Mouse (Mus musculus) c-Kit-negative CD71-positive TER-119-positive erythroid progenitor cells, embryonic 14.5 days (primary cell): Measurements from ENCODE around the gene Lgals4.

ENCODE experiments used
- DNase-seq: peaks from one replicate; pipeline ENCODE4 v3.0.0-alpha.2; 2013; ENCODE audit warnings: low read depth, low spot score

The Lgals4 gene

DNA sequence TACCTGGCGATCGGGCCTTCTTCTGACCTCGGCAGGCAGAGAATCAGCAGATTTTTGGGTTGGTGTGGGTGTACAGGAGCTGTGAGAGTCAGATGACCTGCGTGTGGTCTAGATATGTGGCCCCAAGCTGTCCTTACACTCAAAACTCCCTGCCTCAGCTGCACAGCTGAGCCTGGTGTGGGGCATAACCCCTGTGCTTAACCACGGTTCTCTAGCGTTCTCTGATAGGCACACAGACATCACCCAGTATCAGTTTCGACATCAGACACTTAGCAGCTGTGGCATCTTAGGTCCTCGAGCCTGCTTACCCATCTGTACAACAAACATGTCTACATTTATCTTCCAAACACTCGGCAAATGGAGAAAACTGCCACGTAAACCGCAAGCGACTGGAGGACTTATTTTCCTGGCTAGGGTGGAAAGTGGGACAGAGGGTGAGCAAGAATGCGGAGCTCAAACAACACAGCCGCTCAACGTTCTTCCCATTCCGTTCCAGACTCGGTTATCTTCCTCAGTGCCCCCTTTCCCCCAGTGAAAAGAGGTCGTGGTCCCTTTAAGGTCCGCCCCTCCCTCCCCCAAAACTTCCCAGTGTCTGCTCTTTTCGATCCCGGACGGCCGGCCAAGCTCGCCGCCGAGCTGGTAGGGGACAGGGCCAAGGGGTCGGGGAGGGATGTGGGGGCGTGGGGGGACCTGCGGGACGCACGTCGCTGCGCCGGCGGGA is 25.3 kb upstream of the Lgals4 start, which contains the start of gene Hnrnpl:
TSS of gene Hnrnpl (plus strand) at position 321 of the 721 bp plus-strand sequence.
- peak; percentile 25 for DNase-seq

DNA sequence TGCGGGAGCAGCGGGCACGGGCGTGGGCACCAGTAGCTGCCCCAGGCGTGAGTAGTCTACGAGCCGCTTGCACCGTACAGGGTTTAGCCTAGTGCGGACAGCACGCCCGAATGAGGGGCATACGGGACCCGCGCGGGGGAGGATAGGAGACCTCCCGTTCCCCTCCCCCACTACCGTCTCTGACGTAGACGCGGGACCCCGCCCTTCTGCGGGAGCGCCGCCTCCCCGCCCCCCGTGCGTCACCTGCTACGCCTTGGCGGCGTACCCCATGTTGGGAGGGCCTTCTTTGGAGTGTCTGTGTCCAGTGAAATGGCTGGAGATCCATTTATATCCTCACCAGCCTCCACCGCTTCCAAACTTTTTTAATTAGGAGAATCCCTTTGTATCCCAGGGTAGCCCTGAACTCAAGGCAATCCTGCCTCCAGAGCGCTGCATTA is 24.7 kb upstream of the Lgals4 start:
- DNase-seq = peak; percentile 65

GRCm38 (mm10) chr7:28809401-28810089 is 24.1 kb upstream of the Lgals4 start:
- peak; percentile 52 for DNase-seq

- peak; percentile 99 for DNase-seq
Measured at GRCm38 (mm10) chr7:28810107-28811066, 23.3 kb upstream of the Lgals4 start.

GRCm38 (mm10) chr7:28811228-28811627 is 22.4 kb upstream of the Lgals4 start:
- DNase-seq = peak; percentile 77

- no peak for DNase-seq
Measured at GRCm38 (mm10) chr7:28811640-28812275, 21.9 kb upstream of the Lgals4 start.

- no peak for DNase-seq
Measured at GRCm38 (mm10) chr7:28812436-28812835, 21.2 kb upstream of the Lgals4 start.

- DNase-seq = no peak
Measured at GRCm38 (mm10) chr7:28812949-28813348, 20.7 kb upstream of the Lgals4 start.

- DNase-seq = no peak
Measured at GRCm38 (mm10) chr7:28814306-28815034, 19.2 kb upstream of the Lgals4 start.

GRCm38 (mm10) chr7:28815230-28815629 is 18.4 kb upstream of the Lgals4 start:
- DNase-seq = no peak

DNA sequence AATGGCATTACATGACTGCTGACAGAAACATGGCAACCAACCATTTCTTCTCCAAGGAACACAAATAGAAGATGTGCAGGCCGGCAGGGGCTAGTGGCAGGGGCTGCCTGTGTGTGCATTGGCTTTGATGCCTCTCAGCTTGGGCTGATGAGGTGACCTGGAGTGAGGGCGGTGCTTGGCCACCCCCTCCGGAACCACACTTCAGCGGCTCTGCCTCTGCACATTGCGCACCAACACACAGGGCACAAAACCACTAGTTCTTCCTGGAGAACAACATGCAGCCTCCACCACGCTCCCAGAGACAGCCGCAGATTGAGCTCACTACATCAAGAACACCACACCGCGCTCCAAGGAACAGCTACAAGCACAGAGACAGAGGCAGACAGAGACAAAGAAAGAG is 17.5 kb upstream of the Lgals4 start:
- DNase-seq = no peak

GRCm38 (mm10) chr7:28816920-28817319 is 16.7 kb upstream of the Lgals4 start:
- no peak for DNase-seq

- no peak for DNase-seq
Measured at GRCm38 (mm10) chr7:28817524-28817923, 16.1 kb upstream of the Lgals4 start.

- DNase-seq = no peak
Measured at GRCm38 (mm10) chr7:28817957-28818356, 15.7 kb upstream of the Lgals4 start.

DNA sequence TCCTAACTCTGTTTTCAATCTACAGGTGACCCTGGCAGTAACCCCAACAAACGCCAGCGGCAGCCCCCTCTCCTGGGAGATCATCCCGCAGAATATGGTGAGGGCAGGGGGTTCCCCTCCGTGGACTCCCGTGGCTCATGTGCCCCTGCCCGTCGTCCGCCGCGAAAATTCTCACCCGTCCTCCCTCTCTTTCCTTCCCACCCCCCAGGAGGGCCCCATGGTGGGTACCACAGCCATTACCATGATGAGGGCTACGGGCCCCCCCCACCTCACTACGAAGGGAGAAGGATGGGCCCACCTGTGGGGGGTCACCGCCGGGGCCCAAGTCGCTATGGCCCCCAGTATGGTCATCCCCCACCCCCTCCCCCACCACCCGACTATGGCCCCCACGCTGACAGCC is 15.2 kb upstream of the Lgals4 start:
- DNase-seq = no peak

DNA sequence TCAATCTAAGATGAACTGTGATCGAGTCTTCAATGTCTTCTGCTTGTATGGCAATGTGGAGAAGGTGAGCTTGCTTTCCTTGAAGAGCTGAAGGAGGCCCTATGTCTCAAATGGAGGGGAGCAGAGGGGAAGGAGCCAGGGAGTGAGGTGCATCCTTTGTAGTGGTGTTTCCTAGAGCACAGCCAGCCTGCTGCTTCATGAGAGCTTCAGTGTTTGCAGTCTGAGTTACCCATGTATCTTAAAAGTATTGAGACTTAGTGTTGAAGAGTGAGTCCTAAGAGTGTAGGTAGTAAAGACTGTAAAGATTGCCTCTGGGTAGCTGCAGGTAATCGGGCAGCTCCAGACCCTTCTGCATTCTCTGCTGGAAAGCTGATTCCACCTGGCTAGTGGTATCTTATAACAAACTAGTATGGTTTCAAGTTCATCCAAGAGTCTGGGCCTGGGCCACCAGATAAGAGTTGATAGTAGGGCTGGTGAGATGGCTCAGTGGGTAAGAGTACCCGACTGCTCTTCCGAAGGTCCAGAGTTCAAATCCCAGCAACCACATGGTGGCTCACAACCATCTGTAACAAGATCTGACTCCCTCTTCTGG is 14.7 kb upstream of the Lgals4 start:
- DNase-seq = no peak

- no peak for DNase-seq
Measured at GRCm38 (mm10) chr7:28819571-28819970, 14.1 kb upstream of the Lgals4 start.

GRCm38 (mm10) chr7:28820358-28821260 is 13.0 kb upstream of the Lgals4 start:
- no peak for DNase-seq

GRCm38 (mm10) chr7:28821261-28821831 is 12.3 kb upstream of the Lgals4 start:
- no peak for DNase-seq
